Mouse (Mus musculus): ENCODE results near the gene Snx18. TPM values are rescaled to one million over a fixed set of nuclear protein-coding genes. Genes with fewer than 3 reads are reported as not detected.

Snx18 gene
- polyA plus RNA-seq, 1 experiment = not detected

GRCm38 (mm10) chr13:113542374-113542773, 76.0 kb downstream of the Snx18 start:
- Histone ChIP-seq H3K4me3 (ENCODE audit: insufficient read depth, low read depth, low read length) (no peak overlapping the region), H3K27ac (ENCODE audit: insufficient read depth, low read depth, low read length) (no peak overlapping the region), H3K4me1 (ENCODE audit: control insufficient read depth, insufficient read depth, low read length) (no peaks in the 10 kb centered on the region)
- 90% methylated on average over 6 of the region's 6 CpGs for WGBS
- TF ChIP-seq POLR2A (IDR thresholded peaks at IDR 0.05; ENCODE audit: insufficient read depth, low read depth, low read length) (no peak), CTCF (IDR thresholded peaks at IDR 0.05; ENCODE audit: insufficient read depth, low read depth, low read length) (no peak)

Other genes with a start within 250 kb of the Snx18 start
- not detected in 2 replicates for gene Hspb3, start 45.1 kb upstream of the Snx18 start, polyA plus RNA-seq (2012; ENCODE audit: insufficient read depth, insufficient read length, low replicate concordance, missing spikeins)
- gene Arl15, start 175.9 kb upstream of the Snx18 start, polyA plus RNA-seq (2012; ENCODE audit: insufficient read depth, insufficient read length, low replicate concordance, missing spikeins) = not detected in 2 replicates

Measured in olfactory bulb, adult 2 months (tissue).